Mouse (Mus musculus) testis, adult 2 months (tissue): ENCODE data around the gene Ccser1. TPM values are rescaled to one million over a fixed set of nuclear protein-coding genes. Genes with fewer than 3 reads are reported as not detected.

Source experiments
- H3K27ac ChIP-seq: fragments of 200-500 bp; 2 replicates; pipeline ENCODE4 v1.5.1; 2012; ENCODE audit warnings: low read depth, low read length; ENCODE audit not compliant: control insufficient read depth, insufficient read depth
- H3K27me3 ChIP-seq: fragments of 200-500 bp; 2 replicates; pipeline ENCODE4 v1.6.1; 2012; ENCODE audit warnings: mild to moderate bottlenecking, low read length, moderate library complexity; ENCODE audit not compliant: control insufficient read depth, insufficient read depth
- H3K36me3 ChIP-seq: fragments of 200-500 bp; 2 replicates; pipeline ENCODE4 v1.6.1; 2012; ENCODE audit warnings: mild to moderate bottlenecking, low read length; ENCODE audit not compliant: control insufficient read depth, insufficient read depth
- H3K4me1 ChIP-seq: fragments of 200-500 bp; 2 replicates; pipeline ENCODE4 v1.6.1; 2012; ENCODE audit warnings: low read length; ENCODE audit not compliant: control insufficient read depth, insufficient read depth
- H3K4me3 ChIP-seq: fragments of 200-500 bp; 2 replicates; pipeline ENCODE4 v1.5.1; 2012; ENCODE audit warnings: low read depth, mild to moderate bottlenecking, low read length, moderate library complexity, mixed read lengths; ENCODE audit not compliant: control insufficient read depth
- CTCF ChIP-seq: fragments of 200-500 bp; IDR thresholded peaks from 2 replicates; pipeline ENCODE4 v1.5.1; 2012; ENCODE audit warnings: low read depth, mild to moderate bottlenecking, inconsistent platforms, low read length, moderate library complexity; ENCODE audit not compliant: control insufficient read depth, insufficient read depth, insufficient replicate concordance
- POLR2A ChIP-seq: fragments of 200-500 bp; IDR thresholded peaks from 2 replicates; pipeline ENCODE4 v1.6.1; 2012; ENCODE audit warnings: low read depth, mild to moderate bottlenecking, inconsistent platforms, low read length, moderate library complexity; ENCODE audit not compliant: control insufficient read depth
- polyA plus RNA-seq: library from polyadenylated mRNA; depleted of rRNA; stranded (reverse); fragments of >200 nt; gene quantifications from 2 replicates; pipeline ENCODE4 v1.2.3, GENCODE M21; 2012

The Ccser1 gene
- polyA plus RNA-seq, 1 experiment = 0.32 TPM

- H3K4me3 ChIP-seq = no peak overlapping the region
- no peak overlapping the region for H3K27ac ChIP-seq
- H3K27me3 ChIP-seq = no peaks in the 10 kb centered on the region
- TF ChIP-seq POLR2A (no peak), CTCF (no peak)
- no peaks in the 10 kb centered on the region for H3K4me1 ChIP-seq
- no peaks in the 10 kb centered on the region for H3K36me3 ChIP-seq
These were observed 18.0 kb upstream of the Ccser1 start for GRCm38 (mm10) chr6:61162117-61162516.

DNA sequence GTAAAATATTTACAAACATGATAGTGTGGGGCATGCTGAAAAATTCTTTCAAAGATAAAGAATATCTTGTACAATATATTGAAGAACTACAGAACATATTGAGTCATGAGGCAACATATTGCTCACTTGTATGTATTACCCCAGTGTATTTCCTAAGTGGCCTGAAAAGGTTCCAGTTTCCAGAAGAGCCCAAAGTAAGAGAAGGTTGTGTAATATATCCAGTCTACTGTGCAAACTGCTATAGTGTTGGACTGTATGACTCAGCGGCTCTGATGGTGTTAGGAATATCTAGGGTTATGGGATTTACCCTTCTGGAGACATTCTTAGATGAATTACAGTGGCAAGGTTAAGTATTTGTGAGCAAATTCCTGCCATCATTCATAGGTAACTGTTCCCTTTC is 13.2 kb upstream of the Ccser1 start:
- Histone ChIP-seq H3K36me3 (no peaks in the 10 kb centered on the region), H3K4me1 (no peaks in the 10 kb centered on the region), H3K4me3 (no peak overlapping the region), H3K27me3 (no peaks in the 10 kb centered on the region), H3K27ac (no peak overlapping the region)
- no peak for TF ChIP-seq POLR2A
- TF ChIP-seq CTCF = no peak

DNA sequence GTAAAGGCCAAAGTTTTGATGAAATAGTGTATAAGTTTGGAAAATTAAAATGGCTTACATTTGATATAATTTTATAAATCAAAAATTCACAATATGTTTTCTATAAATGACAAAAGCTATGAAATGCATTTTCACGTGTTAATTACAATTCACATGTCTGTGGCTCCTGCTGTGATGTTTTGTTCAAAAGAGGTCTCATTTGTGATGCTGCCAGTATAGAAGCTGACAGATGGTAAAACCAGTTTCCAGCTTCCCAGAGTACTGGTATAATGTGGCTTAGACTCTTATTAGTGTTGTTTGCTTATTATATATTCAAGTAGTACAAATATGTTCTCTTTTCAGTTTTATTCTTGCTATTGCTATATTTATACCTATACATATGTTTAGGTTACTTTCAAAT is 4.0 kb upstream of the Ccser1 start:
- Histone ChIP-seq H3K27ac (no peak overlapping the region), H3K27me3 (no peaks in the 10 kb centered on the region), H3K4me3 (no peak overlapping the region), H3K36me3 (no peaks in the 10 kb centered on the region), H3K4me1 (peaks cover 7% of the 10 kb centered on the region)
- TF ChIP-seq POLR2A = no peak
- no peak for TF ChIP-seq CTCF

- peaks cover 7% of the 10 kb centered on the region for H3K4me1 ChIP-seq
- H3K27me3 ChIP-seq = no peaks in the 10 kb centered on the region; the same call in 1 of the 2 replicates
- TF ChIP-seq CTCF (no peak), POLR2A (no peak)
- no peak overlapping the region for H3K4me3 ChIP-seq
- H3K27ac ChIP-seq = no peak overlapping the region
- H3K36me3 ChIP-seq = no peaks in the 10 kb centered on the region
These were observed 2.6 kb upstream of the Ccser1 start for GRCm38 (mm10) chr6:61177476-61177875.

DNA sequence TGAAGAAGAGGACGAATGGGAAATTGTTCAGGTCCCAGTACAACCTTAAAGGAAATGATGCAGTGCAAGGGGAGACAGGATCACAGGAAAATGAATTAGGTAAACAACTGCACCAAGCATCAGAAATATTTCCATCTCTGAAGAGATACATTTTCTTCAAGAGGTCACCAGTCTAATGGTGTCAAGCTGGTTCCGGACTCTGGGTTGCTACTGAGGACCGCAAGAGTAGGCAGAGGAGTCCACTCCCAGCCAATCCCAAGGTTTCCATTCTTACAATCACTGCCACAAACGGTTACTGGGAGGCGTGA is 529 bp upstream of the Ccser1 start:
- Histone ChIP-seq H3K36me3 (no peaks in the 10 kb centered on the region), H3K27me3 (no peaks in the 10 kb centered on the region; the same call in 1 of the 2 replicates), H3K27ac (no peak overlapping the region), H3K4me1 (peaks cover 7% of the 10 kb centered on the region), H3K4me3 (peak overlapping the region; percentile 81)
- TF ChIP-seq POLR2A (no peak), CTCF (no peak)

- Histone ChIP-seq H3K36me3 (no peaks in the 10 kb centered on the region), H3K4me3 (peak overlapping the region; percentile 81), H3K27me3 (no peaks in the 10 kb centered on the region; the same call in 1 of the 2 replicates), H3K4me1 (peaks cover 7% of the 10 kb centered on the region), H3K27ac (no peak overlapping the region)
- no peak for TF ChIP-seq POLR2A
- no peak for TF ChIP-seq CTCF
These were observed 650 bp downstream of the Ccser1 start for GRCm38 (mm10) chr6:61180756-61181191.

- no peak overlapping the region for H3K4me3 ChIP-seq
- H3K4me1 ChIP-seq = no peaks in the 10 kb centered on the region
- H3K36me3 ChIP-seq = no peaks in the 10 kb centered on the region
- no peaks in the 10 kb centered on the region for H3K27me3 ChIP-seq
- no peak overlapping the region for H3K27ac ChIP-seq
- no peak for TF ChIP-seq POLR2A
- TF ChIP-seq CTCF = no peak
These were observed 8.9 kb downstream of the Ccser1 start for GRCm38 (mm10) chr6:61189029-61189428.
